Mouse (Mus musculus) gastrocnemius, postnatal 36 days (tissue): ENCODE measurements around the gene Tmem132e. TPM values are rescaled to one million over a fixed set of nuclear protein-coding genes. Genes with fewer than 3 reads are reported as not detected.

Experiments used
- DNase-seq, 2 experiments: peaks; one replicate each; pipeline ENCODE4 v3.0.0; 2022
- intact Hi-C: fragments of 180-260 bp; cut with DNase I; formaldehyde crosslinking; loops from one replicate; pipeline ENCODE4 v1.15.1; 2025
- long read RNA-seq, 2 experiments: library from polyadenylated mRNA; stranded (forward); transcript quantifications; one replicate each; pipeline ENCODE4 v2.0.0; 2021
- total RNA-seq, 2 experiments: library from RNA; stranded (reverse); gene quantifications; 2 replicates each; pipeline ENCODE4 v1.2.3; 2021

The Tmem132e gene
- not detected for total RNA-seq
- long read RNA-seq, experiment 1: 0 reads
- long read RNA-seq, experiment 2: 0 reads

GRCm38 (mm10) chr11:82388371-82389313 is at the start of gene Tmem132e:
Gene Tmem132e, plus strand, starts transcription at chr11:82388900.
- no peak for DNase-seq
- intact Hi-C loops: no loop called here

GRCm38 (mm10) chr11:82339921-82340401 is 48.7 kb upstream of the Tmem132e start:
- DNase-seq: no peak
- intact Hi-C loops: no loop called here

GRCm38 (mm10) chr11:82340416-82340815 is 48.3 kb upstream of the Tmem132e start:
- intact Hi-C loops: no loop called here
- DNase-seq: no peak

- intact Hi-C loops: no loop called here
- no peak for DNase-seq
These were observed 47.8 kb upstream of the Tmem132e start for GRCm38 (mm10) chr11:82340900-82341299.

- intact Hi-C loops: no loop called here
- DNase-seq: no peak
These were observed 37.7 kb upstream of the Tmem132e start for GRCm38 (mm10) chr11:82351039-82351438.

GRCm38 (mm10) chr11:82370151-82370550 is 18.5 kb upstream of the Tmem132e start:
- intact Hi-C loops: no loop called here
- no peak for DNase-seq

GRCm38 (mm10) chr11:82371577-82371976 is 17.1 kb upstream of the Tmem132e start:
- DNase-seq: no peak
- intact Hi-C loops: no loop called here

GRCm38 (mm10) chr11:82380606-82381202 is 8.0 kb upstream of the Tmem132e start:
- intact Hi-C loops: no loop called here
- DNase-seq: no peak

- DNase-seq: no peak
- intact Hi-C loops: no loop called here
These were observed 1.6 kb upstream of the Tmem132e start for GRCm38 (mm10) chr11:82386970-82387540.

GRCm38 (mm10) chr11:82387711-82388341 is 874 bp upstream of the Tmem132e start:
- no peak for DNase-seq
- intact Hi-C loops: no loop called here

GRCm38 (mm10) chr11:82389396-82390291 is 944 bp downstream of the Tmem132e start:
- intact Hi-C loops: loop anchor here (10.0 kb wide), 1 partner anchor 155 kb away; no protein-coding TSS in a partner anchor
- DNase-seq: no peak

- no peak for DNase-seq
- intact Hi-C loops: loop anchor here (10.0 kb wide), 1 partner anchor 158 kb away; no protein-coding TSS in a partner anchor
These were observed 3.6 kb downstream of the Tmem132e start for GRCm38 (mm10) chr11:82392341-82392740.

- intact Hi-C loops: loop anchor here (10.0 kb wide), 1 partner anchor 165 kb away; no protein-coding TSS in a partner anchor
- DNase-seq: no peak
These were observed 10.9 kb downstream of the Tmem132e start for GRCm38 (mm10) chr11:82399621-82400020.

- DNase-seq: no peak
- intact Hi-C loops: no loop called here
These were observed 16.9 kb downstream of the Tmem132e start for GRCm38 (mm10) chr11:82405641-82406040.

- DNase-seq: no peak
- intact Hi-C loops: no loop called here
These were observed 17.9 kb downstream of the Tmem132e start for GRCm38 (mm10) chr11:82406358-82407221.

- no peak for DNase-seq
- intact Hi-C loops: no loop called here
These were observed 23.8 kb downstream of the Tmem132e start for GRCm38 (mm10) chr11:82412496-82412895.

- DNase-seq: no peak
- intact Hi-C loops: no loop called here
These were observed 29.8 kb downstream of the Tmem132e start for GRCm38 (mm10) chr11:82418337-82419041.

GRCm38 (mm10) chr11:82421909-82422308 is 33.2 kb downstream of the Tmem132e start:
- intact Hi-C loops: no loop called here

More at GRCm38 (mm10) chr11:82421909-82422308, 33.2 kb downstream of the Tmem132e start:
- no peak for DNase-seq
